Mouse (Mus musculus) left cerebral cortex, postnatal 36 days (tissue): ENCODE measurements at regions not wholly inside any gene's neighbourhood (a gene's known extent, or its start where the extent isn't known, plus 50 kb on each side); places are given as distances from the start of the nearest gene placed in this dataset. TPM values are rescaled to one million over a fixed set of nuclear protein-coding genes. Genes with fewer than 3 reads are reported as not detected.
"Not testable (repeated sequence)": the region's sequence is repeated elsewhere in the genome, so short reads cannot be mapped to it uniquely, and the experiment has no call there.

Source experiments
- DNase-seq, 2 experiments: peaks; one replicate each; pipeline ENCODE4 v3.0.0; 2021 to 2022; ENCODE audit warnings: low spot score in 2 of 2, mixed read lengths in 1 of 2
- intact Hi-C: fragments of 180-260 bp; cut with DNase I; formaldehyde crosslinking; loops from one replicate; pipeline ENCODE4 v1.15.1; 2025
- microRNA-seq: library from miRNA; unstranded; fragments of <30 nt; microRNA quantifications from one replicate; pipeline ENCODE4 v1.2.0, GENCODE M21; 2022

- no peak for DNase-seq
- intact Hi-C loops: no loop called here
Measured at GRCm38 (mm10) chr11:92228855-92229254, 651.5 kb upstream of the Kif2b start.

GRCm38 (mm10) chr11:92208980-92209548 is 631.7 kb upstream of the Kif2b start:
- intact Hi-C loops: no loop called here
- DNase-seq: no peak

- DNase-seq, intact Hi-C loops: not testable (repeated sequence)
Measured at GRCm38 (mm10) chr11:92178393-92178792, 601.0 kb upstream of the Kif2b start.

- DNase-seq: no peak
- intact Hi-C loops: no loop called here
Measured at GRCm38 (mm10) chr11:92153124-92153523, 575.8 kb upstream of the Kif2b start.

- intact Hi-C loops: no loop called here
Measured at GRCm38 (mm10) chr11:92135677-92136076, 558.3 kb upstream of the Kif2b start.

GRCm38 (mm10) chr11:92134891-92135590 is 557.7 kb upstream of the Kif2b start:
- no peak for DNase-seq
- intact Hi-C loops: no loop called here

More at GRCm38 (mm10) chr11:92135677-92136076, 558.3 kb upstream of the Kif2b start:
- no peak for DNase-seq

- DNase-seq: no peak
- intact Hi-C loops: no loop called here
Measured at GRCm38 (mm10) chr11:92084766-92085165, 507.4 kb upstream of the Kif2b start.

- no peak for DNase-seq
- intact Hi-C loops: no loop called here
Measured at GRCm38 (mm10) chr11:92041695-92042094, 464.3 kb upstream of the Kif2b start.

GRCm38 (mm10) chr11:92040161-92040560 is 462.8 kb upstream of the Kif2b start:
- DNase-seq: no peak

GRCm38 (mm10) chr11:92018419-92018818 is 441.1 kb upstream of the Kif2b start:
- no peak for DNase-seq
- intact Hi-C loops: no loop called here

More at GRCm38 (mm10) chr11:92040161-92040560, 462.8 kb upstream of the Kif2b start:
- intact Hi-C loops: no loop called here

- DNase-seq: peak in 1 of 2 experiments; percentile 5
- intact Hi-C loops: no loop called here
Measured at GRCm38 (mm10) chr11:92011284-92011683, 433.9 kb upstream of the Kif2b start.

- no peak for DNase-seq
- intact Hi-C loops: no loop called here
Measured at GRCm38 (mm10) chr11:91995524-91995923, 418.2 kb upstream of the Kif2b start.

GRCm38 (mm10) chr11:91969531-91969930 is 392.2 kb upstream of the Kif2b start:
- no peak for DNase-seq
- intact Hi-C loops: no loop called here

GRCm38 (mm10) chr11:91944336-91944735 is 367.0 kb upstream of the Kif2b start:
- no peak for DNase-seq
- intact Hi-C loops: no loop called here

Small RNA genes lying in the stretch of these regions (microRNA-seq; reads per million reads assigned to microRNA genes)
- gene Gm22702: not detected
